Mouse (Mus musculus): ENCODE results near the gene Tmc2.

DNA sequence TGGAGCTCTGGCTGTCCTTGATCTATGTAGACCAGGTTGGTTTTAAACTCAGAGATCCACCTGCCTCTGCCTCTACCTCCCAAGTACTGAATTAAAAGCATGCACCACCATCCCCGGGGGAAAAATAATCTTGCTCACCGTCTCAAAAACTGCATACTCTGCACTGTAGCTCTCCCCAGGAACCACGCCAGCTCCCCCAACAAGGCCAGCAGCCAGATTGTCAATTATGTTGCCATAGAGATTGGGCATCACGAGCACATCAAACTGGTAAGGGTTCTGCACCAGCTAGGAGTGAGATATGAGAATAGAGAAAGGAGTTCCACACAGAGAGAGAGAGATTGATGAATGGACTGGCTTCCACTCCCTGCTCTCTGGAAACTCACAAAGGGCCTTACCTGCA is 85.8 kb downstream of the Tmc2 start:
- no peak for TF ChIP-seq CTCF (IDR thresholded peaks at IDR 0.05; ENCODE audit: low read depth)
- TF ChIP-seq EP300 (IDR thresholded peaks at IDR 0.05; ENCODE audit: low read depth) = no peak

All from liver, postnatal 0 days (tissue).